Mouse (Mus musculus): ENCODE results near the gene Ctsw.

DNA sequence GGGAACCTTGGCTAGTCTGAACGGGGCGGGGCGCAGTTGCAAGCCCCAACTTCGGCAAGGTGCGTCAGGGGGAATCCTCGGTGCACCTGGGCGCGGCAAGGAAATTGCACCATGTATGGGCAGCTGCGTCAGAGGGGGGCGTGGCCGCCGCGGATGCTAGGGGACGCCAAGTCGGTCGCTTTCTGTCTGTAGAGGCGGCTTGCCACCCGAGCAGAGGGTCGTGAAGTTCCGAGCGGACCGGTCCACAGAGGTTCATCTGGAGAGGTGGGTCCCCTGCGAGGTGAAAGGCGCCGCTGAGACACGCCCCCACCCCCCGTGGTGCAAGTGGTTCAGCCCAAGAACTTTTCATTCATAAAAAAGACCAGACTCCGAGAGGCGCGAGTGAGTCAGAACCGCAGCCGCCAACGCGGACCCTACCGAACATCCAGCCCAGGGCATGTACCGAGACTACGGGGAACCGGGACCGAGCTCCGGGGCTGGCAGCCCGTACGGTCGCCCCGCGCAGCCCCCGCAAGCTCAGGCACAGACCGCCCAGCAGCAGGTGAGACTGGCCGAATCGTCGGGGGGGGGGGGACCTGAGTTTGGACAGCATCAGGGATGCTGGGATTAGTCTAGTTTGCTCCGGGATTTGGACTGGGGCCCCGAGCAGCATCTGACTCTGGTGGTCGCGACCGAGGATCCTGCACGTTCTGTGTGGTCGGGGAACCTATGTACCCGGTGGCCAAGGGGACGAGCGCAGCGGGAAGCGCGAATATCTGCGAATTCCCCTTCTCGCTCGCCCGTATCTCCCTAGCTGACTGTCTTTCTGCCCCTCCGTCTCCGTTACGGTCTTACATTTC, 20.6 kb downstream of the Ctsw start, which contains the start of gene Fosl1:
- no peak for TF ChIP-seq CTCF (conservative IDR thresholded peaks at IDR 0.05; ENCODE audit: low read length)
- TF ChIP-seq POU5F1 (IDR thresholded peaks at IDR 0.05; ENCODE audit: borderline replicate concordance, low read length) = no peak
